Mouse (Mus musculus): Measurements from ENCODE around the gene Defb36.

The Defb36 gene

DNA sequence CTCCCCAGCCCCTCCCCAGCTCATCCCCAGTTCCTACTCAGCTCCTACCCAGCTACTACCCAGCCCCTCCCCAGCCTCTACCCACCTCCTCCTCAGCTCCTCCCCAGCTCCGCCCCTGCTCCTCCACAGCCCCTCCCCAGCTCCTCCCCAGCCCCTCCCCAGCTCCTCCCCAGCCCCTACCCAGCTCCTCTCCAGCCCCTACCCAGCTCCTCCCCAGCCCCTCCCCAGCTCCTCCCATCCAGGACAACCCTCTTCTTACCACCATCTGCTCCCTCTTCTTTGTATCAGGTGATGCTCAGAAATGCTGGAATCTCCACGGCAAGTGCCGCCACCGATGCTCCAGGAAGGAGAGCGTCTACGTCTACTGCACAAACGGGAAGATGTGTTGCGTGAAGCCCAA is 8.1 kb downstream of the Defb36 start:
- POLR2A ChIA-PET: interaction anchor here in 3 of 4 experiments (0.5 to 1.2 kb wide), 11 partner anchors 14 to 936 kb away, joined by 3 to 5 read pairs (median 3); partner anchors contain the start of gene H13 (in 1 of the 3)

GRCm38 (mm10) chr2:152615563-152615962 is 11.4 kb downstream of the Defb36 start:
- POLR2A ChIA-PET: interaction anchor here in 2 of 4 experiments (0.9 to 2.3 kb wide), 4 partner anchors 16 to 74 kb away, joined by 3 to 6 read pairs (median 3); partner anchors contain the start of gene H13 (in 2 of the 2)
- CTCF ChIA-PET: interaction anchor here (0.6 to 3.0 kb wide), 60 partner anchors 9 to 527 kb away, joined by 3 to 17 read pairs (median 4); partner anchors contain the start of genes Defb36 (in 4 of the 4), H13 (in 4 of the 4), Bcl2l1 (in 1 of the 4) and Rem1 (in 1 of the 4)

More for the DNA sequence above, 8.1 kb downstream of the Defb36 start:
- CTCF ChIA-PET: interaction anchor here (0.6 to 1.3 kb wide), 9 partner anchors 8 to 531 kb away, joined by 3 to 7 read pairs (median 4); partner anchors contain the start of genes Defb21 (in 1 of the 4) and Defb36 (in 1 of the 4)

DNA sequence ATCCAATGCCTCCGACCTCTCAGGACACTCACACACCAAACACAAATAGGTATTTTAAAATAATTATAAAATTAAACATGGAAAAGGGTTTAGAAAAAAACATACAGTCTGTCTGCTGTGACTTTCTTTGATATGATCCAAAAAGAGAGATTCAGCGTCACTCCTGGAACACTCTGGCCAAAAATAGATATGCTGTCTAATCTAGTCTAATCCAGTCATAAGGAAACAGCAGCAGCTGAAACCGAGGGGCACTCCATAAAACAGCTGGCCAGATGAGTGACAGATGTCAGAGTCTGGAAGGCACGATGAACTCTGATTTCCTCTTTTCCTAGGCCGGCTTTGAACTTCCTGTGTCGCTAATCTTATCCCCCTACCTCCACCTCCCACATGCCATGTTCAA is 12.3 kb downstream of the Defb36 start:
- CTCF ChIA-PET: interaction anchor here (0.7 to 3.0 kb wide), 15 partner anchors 9 to 1012 kb away, joined by 3 to 17 read pairs (median 4); partner anchors contain the start of genes Defb36 (in 3 of the 4), H13 (in 1 of the 4) and Rem1 (in 1 of the 4)
- POLR2A ChIA-PET: interaction anchor here in 1 of 4 experiments (0.9 to 2.3 kb wide), 2 partner anchors 15 to 73 kb away, joined by 3 to 6 read pairs; no protein-coding TSS in a partner anchor

DNA sequence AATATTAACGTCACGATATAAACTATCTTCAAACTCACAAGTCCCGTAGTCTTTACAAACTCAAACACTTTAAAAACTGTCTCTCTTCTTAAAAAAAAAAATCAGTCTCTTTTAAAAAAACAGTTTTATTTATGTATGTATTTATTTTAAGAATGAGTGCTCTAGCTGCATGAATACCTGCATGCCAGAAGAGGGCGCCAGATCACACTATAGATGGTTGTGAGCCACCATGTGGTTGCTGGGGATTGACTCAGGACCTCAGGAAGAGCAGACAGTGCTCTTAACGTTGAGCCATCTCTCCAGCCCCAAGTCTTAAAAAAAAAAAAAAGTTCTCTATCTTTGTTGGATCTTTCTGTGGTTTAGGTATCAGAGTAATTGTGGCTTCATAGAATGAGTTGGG is 13.2 kb downstream of the Defb36 start:
- POLR2A ChIA-PET: interaction anchor here (0.6 to 0.8 kb wide), 5 partner anchors 26 to 553 kb away, joined by 3 to 4 read pairs (median 3); partner anchors contain the start of gene H13 (in 1 of the 4)
- CTCF ChIA-PET: interaction anchor here (0.6 to 3.0 kb wide), 37 partner anchors 8 to 827 kb away, joined by 3 to 12 read pairs (median 4); partner anchors contain the start of genes Defb36 (in 2 of the 4), H13 (in 2 of the 4) and Trib3 (in 1 of the 4)

- CTCF ChIA-PET: interaction anchor here in 1 of 4 experiments (0.9 to 1.2 kb wide), 2 partner anchors 16 to 48 kb away, joined by 3 to 5 read pairs; partner anchors contain the start of genes Defb36 and H13
- POLR2A ChIA-PET: interaction anchor here in 3 of 4 experiments (0.6 to 1.5 kb wide), 4 partner anchors 48 to 241 kb away, joined by 3 read pairs; partner anchors contain the start of gene H13 (in 1 of the 3)
Observed at GRCm38 (mm10) chr2:152620367-152621134, 16.4 kb downstream of the Defb36 start.

DNA sequence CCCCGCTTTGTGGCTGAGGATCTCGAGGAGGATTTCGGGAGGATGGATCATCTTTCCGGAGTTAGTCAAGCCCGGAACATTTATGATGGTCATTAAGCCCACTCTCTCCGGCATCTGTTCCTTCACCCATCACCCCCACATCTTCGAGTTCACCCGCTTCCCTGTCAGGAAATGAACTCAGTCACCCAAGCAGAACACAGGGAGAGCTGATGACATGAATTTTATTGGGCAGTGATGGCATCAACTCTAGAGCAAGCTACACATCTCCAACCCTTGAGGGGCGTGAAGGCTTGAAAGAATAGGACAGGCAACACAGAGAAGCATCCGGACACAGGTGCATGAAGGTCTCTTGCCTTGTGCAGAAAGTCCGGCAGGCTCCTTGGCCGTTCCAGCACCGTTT is 18.0 kb downstream of the Defb36 start:
- POLR2A ChIA-PET: interaction anchor here in 2 of 4 experiments (0.6 to 1.5 kb wide), 2 partner anchors 47 to 143 kb away, joined by 3 read pairs; partner anchors contain the start of gene H13 (in 1 of the 2)

GRCm38 (mm10) chr2:152622953-152623352 is 18.8 kb downstream of the Defb36 start, which contains the start of gene Defb25:
Gene Defb25, minus strand, starts transcription at chr2:152623053.
- POLR2A ChIA-PET: interaction anchor here in 3 of 4 experiments (0.6 to 1.1 kb wide), 3 partner anchors 63 to 143 kb away, joined by 3 read pairs; partner anchors contain the start of gene Mcts2 (in 1 of the 3)

More for the DNA sequence above, 18.0 kb downstream of the Defb36 start:
- CTCF ChIA-PET: interaction anchor here in 2 of 4 experiments (0.7 kb wide), 2 partner anchors 208 to 523 kb away, joined by 3 read pairs; no protein-coding TSS in a partner anchor

GRCm38 (mm10) chr2:152624566-152624965 is 20.4 kb downstream of the Defb36 start:
- ChIA-PET CTCF (no interaction called here), POLR2A (no interaction called here)

More at GRCm38 (mm10) chr2:152622953-152623352, 18.8 kb downstream of the Defb36 start, which contains the start of gene Defb25:
- CTCF ChIA-PET: interaction anchor here in 3 of 4 experiments (0.6 to 0.7 kb wide), 4 partner anchors 34 to 317 kb away, joined by 3 read pairs; no protein-coding TSS in a partner anchor

DNA sequence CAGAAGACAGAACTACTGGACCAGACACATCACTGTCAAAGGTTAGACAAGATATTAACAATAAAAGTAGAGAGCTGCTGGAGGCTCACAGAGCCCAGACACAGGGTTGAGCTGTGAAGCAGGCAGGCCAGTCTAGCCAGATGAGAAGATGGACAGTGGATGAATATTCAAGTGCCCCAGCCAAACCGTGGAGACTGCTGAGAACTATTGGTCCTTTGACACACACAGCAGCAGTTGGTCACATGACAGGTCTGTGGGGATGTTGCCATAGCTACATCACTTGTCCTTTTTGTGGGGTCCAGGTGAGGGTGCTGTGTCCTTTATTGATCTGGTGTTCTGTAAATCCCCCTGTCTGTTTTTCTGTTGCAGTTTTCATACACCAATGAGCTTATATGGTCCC is 21.1 kb downstream of the Defb36 start:
- CTCF ChIA-PET: interaction anchor here in 2 of 4 experiments (0.6 to 1.9 kb wide), 5 partner anchors 8 to 109 kb away, joined by 3 to 12 read pairs (median 3); partner anchors contain the start of gene Defb36 (in 1 of the 2)
- POLR2A ChIA-PET: interaction anchor here in 2 of 4 experiments (0.6 to 1.2 kb wide), 4 partner anchors 14 to 101 kb away, joined by 3 to 4 read pairs (median 3); partner anchors contain the start of gene Mcts2 (in 2 of the 2)

DNA sequence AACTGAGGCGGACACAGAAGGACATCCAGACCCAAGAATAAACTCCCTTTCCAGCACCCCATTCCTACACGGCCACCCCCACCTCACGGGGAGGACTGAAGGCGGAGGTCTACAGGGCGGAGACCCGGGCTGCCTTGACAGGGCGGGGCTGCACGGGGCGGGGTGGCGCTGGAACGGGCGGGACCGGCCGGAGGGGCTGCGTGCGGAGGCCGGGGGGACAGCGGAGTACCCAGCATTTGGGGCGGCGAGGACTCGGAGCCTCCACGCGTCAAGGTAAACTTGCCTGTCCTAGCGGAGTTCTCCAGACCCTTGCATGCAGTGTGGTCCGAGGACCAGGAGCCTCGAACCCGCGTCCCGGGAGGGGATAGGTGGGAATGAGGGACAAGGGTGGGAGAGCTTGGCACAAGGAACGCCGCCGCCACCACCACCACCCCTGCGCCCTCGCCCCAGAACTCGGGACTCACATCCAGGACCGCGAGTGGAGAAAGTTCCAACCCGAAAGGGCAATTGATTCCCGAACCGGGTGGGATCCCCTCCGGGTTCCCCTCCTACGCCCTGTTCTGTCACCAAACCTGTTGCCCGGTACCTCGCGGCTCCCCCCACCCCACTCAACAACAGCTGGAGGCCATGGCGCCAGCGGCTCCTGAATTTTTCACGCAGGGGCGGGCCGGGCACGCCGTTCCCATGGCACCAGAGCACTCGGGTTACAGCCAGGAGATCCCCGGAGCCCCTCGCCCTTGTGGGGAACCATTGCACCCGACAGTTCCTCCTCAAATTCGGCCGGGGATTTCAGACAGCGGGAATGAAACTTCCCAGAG is 22.9 kb downstream of the Defb36 start, which contains the start of gene Rem1:
Rem1 (plus strand) TSS at position 178 of the 818 bp plus-strand sequence.
- ChIA-PET CTCF (interaction anchor here in 1 of 4 experiments (1.9 kb wide), 1 partner anchor 12 kb away, joined by 12 read pairs; no protein-coding TSS in a partner anchor), POLR2A (interaction anchor here in 1 of 4 experiments (0.8 kb wide), 1 partner anchor 59 kb away, joined by 12 read pairs; no protein-coding TSS in a partner anchor)

DNA sequence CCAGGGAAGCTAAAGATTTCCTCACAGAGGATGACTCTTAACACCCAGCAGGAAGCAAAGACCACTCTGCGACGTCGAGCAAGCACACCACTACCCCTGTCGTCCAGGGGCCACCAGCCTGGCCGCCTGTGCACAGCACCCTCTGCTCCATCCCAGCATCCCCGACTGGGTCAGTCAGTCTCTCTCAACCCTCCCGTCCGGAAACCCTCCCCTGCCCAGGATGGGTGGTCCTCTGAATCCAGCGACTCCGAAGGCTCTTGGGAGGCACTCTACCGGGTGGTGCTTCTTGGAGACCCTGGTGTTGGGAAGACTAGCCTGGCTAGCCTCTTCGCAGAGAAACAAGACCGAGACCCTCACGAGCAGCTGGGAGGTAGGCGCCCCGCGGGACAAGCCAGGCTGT is 23.9 kb downstream of the Defb36 start:
- POLR2A ChIA-PET: interaction anchor here in 1 of 4 experiments (1.2 kb wide), 1 partner anchor 10 kb away, joined by 3 read pairs; no protein-coding TSS in a partner anchor
- CTCF ChIA-PET: no interaction called here

GRCm38 (mm10) chr2:152629239-152629638 is 25.1 kb downstream of the Defb36 start:
- ChIA-PET POLR2A (interaction anchor here in 2 of 4 experiments (0.6 to 1.1 kb wide), 3 partner anchors 54 to 303 kb away, joined by 3 to 7 read pairs (median 3); no protein-coding TSS in a partner anchor), CTCF (interaction anchor here in 1 of 4 experiments (2.4 kb wide), 1 partner anchor 13 kb away, joined by 6 read pairs; no protein-coding TSS in a partner anchor)

DNA sequence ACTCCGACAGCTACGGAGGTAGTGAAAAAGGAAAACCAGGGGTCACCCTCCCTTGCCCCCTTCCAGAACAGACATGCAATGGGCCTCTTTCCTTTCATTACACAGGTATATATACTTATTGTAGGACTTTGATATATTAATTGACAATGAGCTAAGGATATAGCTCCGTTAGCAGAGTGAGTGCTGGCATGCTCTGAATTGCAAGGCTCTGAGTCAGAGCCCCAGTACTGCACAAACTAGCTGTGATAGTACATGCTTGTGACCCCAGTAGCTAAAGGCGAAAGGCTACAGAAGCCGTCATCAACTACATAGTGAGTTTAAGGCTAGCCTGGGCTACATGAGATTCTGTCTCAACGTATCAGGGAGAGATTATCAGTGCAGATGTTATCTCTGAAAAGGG is 25.8 kb downstream of the Defb36 start:
- ChIA-PET CTCF (interaction anchor here (0.5 to 2.4 kb wide), 5 partner anchors 12 to 148 kb away, joined by 3 to 6 read pairs (median 5); partner anchors contain the start of gene H13 (in 2 of the 4)), POLR2A (interaction anchor here in 3 of 4 experiments (0.5 to 0.9 kb wide), 3 partner anchors 57 to 286 kb away, joined by 3 to 7 read pairs (median 3); partner anchors contain the start of genes Mcts2 (in 1 of the 3) and Trib3 (in 1 of the 3))

DNA sequence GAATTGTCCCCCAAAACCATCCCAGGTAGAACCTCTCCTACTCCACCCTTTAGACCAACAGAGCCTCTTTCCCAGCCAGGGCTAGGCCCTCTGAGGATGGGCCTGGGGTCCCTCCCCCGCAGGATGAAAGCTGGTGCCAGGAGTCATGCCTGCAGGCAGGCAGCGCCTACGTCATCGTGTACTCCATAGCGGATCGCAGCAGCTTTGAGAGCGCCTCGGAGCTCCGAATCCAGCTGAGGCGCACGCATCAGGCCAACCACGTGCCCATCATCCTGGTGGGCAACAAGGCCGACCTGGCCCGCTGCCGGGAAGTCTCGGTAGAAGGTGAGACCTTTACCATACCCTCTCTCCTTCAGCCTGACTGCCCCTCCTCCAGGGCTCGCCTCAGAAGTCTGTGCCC is 29.2 kb downstream of the Defb36 start:
- CTCF ChIA-PET: interaction anchor here in 2 of 4 experiments (0.6 to 1.8 kb wide), 5 partner anchors 16 to 79 kb away, joined by 3 to 6 read pairs (median 5); no protein-coding TSS in a partner anchor
- POLR2A ChIA-PET: interaction anchor here in 2 of 4 experiments (0.6 to 1.5 kb wide), 6 partner anchors 10 to 687 kb away, joined by 3 to 5 read pairs (median 4); partner anchors contain the start of genes H13 (in 1 of the 2) and Trib3 (in 1 of the 2)

- CTCF ChIA-PET: interaction anchor here in 3 of 4 experiments (0.6 to 1.8 kb wide), 6 partner anchors 10 to 80 kb away, joined by 4 to 6 read pairs (median 4); no protein-coding TSS in a partner anchor
- POLR2A ChIA-PET: interaction anchor here in 3 of 4 experiments (0.9 to 1.5 kb wide), 5 partner anchors 10 to 290 kb away, joined by 3 to 4 read pairs (median 3); partner anchors contain the start of genes H13 (in 1 of the 3) and Trib3 (in 1 of the 3)
Observed at GRCm38 (mm10) chr2:152634311-152634710, 30.2 kb downstream of the Defb36 start.
